Mouse (Mus musculus) MEL (cell line): ENCODE measurements at regions not wholly inside any gene's neighbourhood (a gene's known extent, or its start where the extent isn't known, plus 50 kb on each side); places are given as distances from the start of the nearest gene placed in this dataset.

Experiments
- DNase-seq: peaks from one replicate; pipeline ENCODE4 v3.0.0; 2011; ENCODE audit warnings: low read depth, low spot score
- H3K27ac ChIP-seq: 2 replicates; pipeline ENCODE4 v1.5.1; 2012; ENCODE audit warnings: low read depth, mild to moderate bottlenecking, control low read depth, low read length, moderate library complexity; ENCODE audit not compliant: control insufficient read depth
- H3K27me3 ChIP-seq, 2 experiments: fragments of 150-350 bp in 1 of 2; sonication (generic) in 1 of 2; 2 replicates each; pipeline ENCODE4 v1.6.1; 2012; ENCODE audit warnings: low read length in 2 of 2, mild to moderate bottlenecking in 2 of 2, improper control_type of control experiment in 1 of 2, moderate library complexity in 1 of 2; ENCODE audit not compliant: insufficient read depth in 2 of 2, control insufficient read depth in 1 of 2
- H3K36me3 ChIP-seq, 2 experiments: 2 replicates each; pipeline ENCODE4 v1.6.1; 2012 to 2014; ENCODE audit warnings: low read length in 2 of 2, improper control_type of control experiment in 1 of 2, inconsistent platforms in 1 of 2, mild to moderate bottlenecking in 1 of 2; ENCODE audit not compliant: insufficient read depth in 2 of 2, control insufficient read depth in 1 of 2
- H3K4me1 ChIP-seq, 2 experiments: fragments of 150-350 bp in 1 of 2; sonication (generic) in 1 of 2; 2 replicates each; pipeline ENCODE4 v1.6.1; 2012; ENCODE audit warnings: low read length in 2 of 2, improper control_type of control experiment in 1 of 2, mild to moderate bottlenecking in 1 of 2; ENCODE audit not compliant: insufficient read depth in 2 of 2, control insufficient read depth in 1 of 2
- H3K4me3 ChIP-seq, 2 experiments: fragments of 150-350 bp in 1 of 2; sonication (generic) in 1 of 2; 2 replicates each; pipeline ENCODE4 v1.5.1; 2012; ENCODE audit warnings: low read depth in 2 of 2, low read length in 2 of 2, mild to moderate bottlenecking in 2 of 2, moderate library complexity in 2 of 2, control low read depth in 1 of 2, improper control_type of control experiment in 1 of 2; ENCODE audit not compliant: control insufficient read depth in 1 of 2, insufficient read depth in 1 of 2
- H3K79me2 ChIP-seq: 2 replicates; pipeline ENCODE4 v1.6.1; 2012; ENCODE audit warnings: mild to moderate bottlenecking, low read length, moderate library complexity; ENCODE audit not compliant: control insufficient read depth, poor library complexity, insufficient read depth
- H3K9ac ChIP-seq: 2 replicates; pipeline ENCODE4 v1.6.1; 2012; ENCODE audit warnings: low read depth, mild to moderate bottlenecking, control low read depth, low read length, moderate library complexity; ENCODE audit not compliant: control insufficient read depth, poor library complexity, severe bottlenecking
- H3K9me3 ChIP-seq: fragments of 150-350 bp; sonication (generic); replicated peaks from 2 replicates; pipeline ENCODE4 v1.6.1; 2012; ENCODE audit warnings: mild to moderate bottlenecking, low read length, improper control_type of control experiment, moderate library complexity; ENCODE audit not compliant: insufficient read depth
- BHLHE40 ChIP-seq: IDR thresholded peaks from 2 replicates; pipeline ENCODE4 v1.6.1; 2012; ENCODE audit warnings: low read depth, mild to moderate bottlenecking, inconsistent platforms, low read length, improper control_type of control experiment, borderline replicate concordance
- CHD1 ChIP-seq: IDR thresholded peaks from 2 replicates; pipeline ENCODE4 v1.6.1; 2012; ENCODE audit warnings: low read depth, mild to moderate bottlenecking, inconsistent platforms, low read length, improper control_type of control experiment
- CTCF ChIP-seq, 3 experiments: IDR thresholded peaks in 2 of 3; conservative IDR thresholded peaks in 1 of 3; 2 replicates each; pipeline ENCODE4 v1.5.1; 2011 to 2012; ENCODE audit warnings: low read length in 3 of 3, low read depth in 2 of 3, mild to moderate bottlenecking in 2 of 3, improper control_type of control experiment in 1 of 3, inconsistent platforms in 1 of 3, mixed read lengths in 1 of 3, moderate library complexity in 1 of 3; ENCODE audit not compliant: control insufficient read depth in 1 of 3, insufficient read depth in 1 of 3, poor library complexity in 1 of 3, severe bottlenecking in 1 of 3
- GABPA ChIP-seq: IDR thresholded peaks from 2 replicates; pipeline ENCODE4 v1.6.1; 2012; ENCODE audit warnings: low read depth, mild to moderate bottlenecking, inconsistent platforms, low read length, improper control_type of control experiment, moderate library complexity
- GATA1 ChIP-seq: IDR thresholded peaks from 2 replicates; pipeline ENCODE4 v1.6.1; 2011; ENCODE audit warnings: low read depth, low read length, improper control_type of control experiment
- HCFC1 ChIP-seq: IDR thresholded peaks from 2 replicates; pipeline ENCODE4 v1.6.1; 2012; ENCODE audit warnings: low read depth, mild to moderate bottlenecking, inconsistent platforms, low read length, improper control_type of control experiment, moderate library complexity
- JUND ChIP-seq: IDR thresholded peaks from 2 replicates; pipeline ENCODE4 v1.6.1; 2011; ENCODE audit warnings: low read depth, mild to moderate bottlenecking, improper control_type of control experiment, low read length
- KAT2A ChIP-seq: conservative IDR thresholded peaks from 2 replicates; pipeline ENCODE4 v1.6.1; 2012; ENCODE audit warnings: low read depth, low read length, improper control_type of control experiment, inconsistent platforms
- MAFK ChIP-seq: IDR thresholded peaks from 2 replicates; pipeline ENCODE4 v1.6.1; 2011; ENCODE audit warnings: low read depth, mild to moderate bottlenecking, low read length, improper control_type of control experiment, borderline replicate concordance
- MAX ChIP-seq: IDR thresholded peaks from 2 replicates; pipeline ENCODE4 v1.6.1; 2011; ENCODE audit warnings: low read length, improper control_type of control experiment
- MAZ ChIP-seq: IDR thresholded peaks from 2 replicates; pipeline ENCODE4 v1.6.1; 2012; ENCODE audit warnings: low read depth, mild to moderate bottlenecking, inconsistent platforms, low read length, improper control_type of control experiment
- MEF2A ChIP-seq: IDR thresholded peaks from 2 replicates; pipeline ENCODE4 v1.6.1; 2014; ENCODE audit warnings: low read depth, mild to moderate bottlenecking, inconsistent platforms, low read length, improper control_type of control experiment; ENCODE audit not compliant: poor library complexity, insufficient replicate concordance, severe bottlenecking; ENCODE audit errors: extremely low read depth
- NELFE ChIP-seq: IDR thresholded peaks from 2 replicates; pipeline ENCODE4 v1.6.1; 2011; ENCODE audit warnings: low read depth, low read length, improper control_type of control experiment
- POLR2A ChIP-seq, 2 experiments: IDR thresholded peaks; 2 replicates each; pipeline ENCODE4 v1.6.1; 2011 to 2012; ENCODE audit warnings: low read length in 2 of 2, mild to moderate bottlenecking in 2 of 2, control low read depth in 1 of 2, improper control_type of control experiment in 1 of 2, low read depth in 1 of 2, moderate library complexity in 1 of 2; ENCODE audit not compliant: control insufficient read depth in 1 of 2, insufficient read depth in 1 of 2, poor library complexity in 1 of 2
- POLR2AphosphoS5 ChIP-seq: IDR thresholded peaks from 2 replicates; pipeline ENCODE4 v1.6.1; 2012; ENCODE audit warnings: low read depth, borderline replicate concordance, mild to moderate bottlenecking, inconsistent platforms, low read length, moderate library complexity, mixed read lengths
- RAD21 ChIP-seq: IDR thresholded peaks from 2 replicates; pipeline ENCODE4 v1.6.1; 2011; ENCODE audit warnings: mild to moderate bottlenecking, low read depth, low read length, improper control_type of control experiment
- RCOR1 ChIP-seq: IDR thresholded peaks from 2 replicates; pipeline ENCODE4 v1.6.1; 2012; ENCODE audit warnings: low read depth, mild to moderate bottlenecking, inconsistent platforms, low read length, improper control_type of control experiment
- UBTF ChIP-seq: IDR thresholded peaks from 2 replicates; pipeline ENCODE4 v1.6.1; 2012; ENCODE audit warnings: low read depth, mild to moderate bottlenecking, inconsistent platforms, low read length, improper control_type of control experiment, moderate library complexity, borderline replicate concordance; ENCODE audit not compliant: insufficient read depth
- USF2 ChIP-seq, 2 experiments: IDR thresholded peaks; 2 replicates each; pipeline ENCODE4 v1.6.1; 2011 to 2012; ENCODE audit warnings: improper control_type of control experiment in 2 of 2, low read length in 2 of 2, borderline replicate concordance in 1 of 2, inconsistent platforms in 1 of 2, low read depth in 1 of 2, mild to moderate bottlenecking in 1 of 2; ENCODE audit not compliant: insufficient read depth in 1 of 2
- ZC3H11A ChIP-seq: IDR thresholded peaks from 2 replicates; pipeline ENCODE4 v1.6.1; 2012; ENCODE audit warnings: low read depth, mild to moderate bottlenecking, inconsistent platforms, low read length, improper control_type of control experiment
- ZKSCAN1 ChIP-seq: IDR thresholded peaks from 2 replicates; pipeline ENCODE4 v1.6.1; 2012; ENCODE audit warnings: low read depth, mild to moderate bottlenecking, inconsistent platforms, low read length, improper control_type of control experiment, moderate library complexity

DNA sequence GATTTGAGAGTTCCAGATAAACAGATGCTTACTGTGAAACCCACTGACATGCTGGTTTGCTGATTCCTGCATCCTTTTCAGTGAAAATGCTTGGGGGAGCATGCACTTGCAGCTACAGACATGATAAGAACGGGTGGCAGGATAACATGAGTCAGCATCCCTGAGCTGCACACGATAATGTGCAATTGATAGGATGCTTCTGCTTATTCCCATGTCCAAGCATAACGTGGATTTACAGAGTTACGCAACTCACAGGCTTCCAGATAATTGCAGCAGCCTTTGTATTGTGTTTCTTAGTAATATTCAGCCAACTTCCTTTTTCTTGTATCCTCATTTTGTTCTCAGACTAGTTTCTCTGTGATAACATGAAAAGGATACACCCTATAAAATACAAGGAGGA lies 245.7 kb downstream of the Flrt2 start:
- Histone ChIP-seq H3K9me3 (no peaks in the 10 kb centered on the region), H3K27ac (no peak overlapping the region), H3K79me2 (no peaks in the 10 kb centered on the region), H3K4me3 (no peak overlapping the region), H3K9ac (no peak overlapping the region), H3K4me1 (no peaks in the 10 kb centered on the region), H3K36me3 (no peaks in the 10 kb centered on the region), H3K27me3 (no peaks in the 10 kb centered on the region)
- DNase-seq = no peak
- no peak for TF ChIP-seq CHD1
- no peak for TF ChIP-seq ZKSCAN1
- no peak for TF ChIP-seq RAD21
- no peak for TF ChIP-seq MAFK
- TF ChIP-seq KAT2A = no peak
- TF ChIP-seq USF2 (IDR thresholded peaks at IDR 0.05; ENCODE audit: borderline replicate concordance in 1 of 2, insufficient read depth in 1 of 2, low read depth in 1 of 2, low read length in 2 of 2) = no peak

DNA sequence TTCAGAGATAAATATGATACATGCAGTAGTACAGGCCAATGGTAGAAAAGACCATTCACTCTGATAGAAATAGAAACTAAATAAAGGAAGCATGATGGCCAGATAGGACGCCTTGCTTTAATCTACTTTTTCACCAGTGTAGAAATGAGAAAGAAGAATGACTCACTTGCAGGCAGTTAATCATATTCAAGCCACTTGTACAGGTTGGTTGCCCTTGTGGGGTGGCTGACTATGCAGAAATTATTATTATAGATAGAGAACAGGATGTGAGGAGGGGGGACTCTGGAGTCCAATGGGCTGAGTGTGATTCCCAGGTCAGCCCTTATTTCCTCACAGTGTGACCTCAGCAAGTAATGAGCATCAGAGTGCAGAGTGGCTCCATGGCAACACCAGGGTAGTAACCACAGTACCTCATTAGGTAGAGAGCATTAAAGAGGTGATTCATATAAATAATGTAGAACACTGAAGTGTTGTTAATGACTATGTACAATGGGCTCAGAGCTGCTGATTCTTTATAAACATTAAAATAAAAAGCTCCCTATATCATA lies 248.5 kb downstream of the Flrt2 start:
- Histone ChIP-seq H3K9me3 (no peaks in the 10 kb centered on the region), H3K9ac (no peak overlapping the region), H3K4me1 (no peaks in the 10 kb centered on the region), H3K4me3 (no peak overlapping the region), H3K27me3 (no peaks in the 10 kb centered on the region), H3K79me2 (no peaks in the 10 kb centered on the region), H3K36me3 (no peaks in the 10 kb centered on the region), H3K27ac (no peak overlapping the region)
- TF ChIP-seq UBTF (no peak), MAZ (no peak), JUND (no peak), MEF2A (no peak), BHLHE40 (no peak), ZKSCAN1 (no peak), POLR2A (IDR thresholded peaks at IDR 0.05; ENCODE audit: control insufficient read depth in 1 of 2, insufficient read depth in 1 of 2, low read depth in 1 of 2, low read length in 2 of 2, poor library complexity in 1 of 2) (no peak), HCFC1 (no peak), GABPA (no peak), MAFK (no peak), NELFE (no peak), RCOR1 (no peak), CTCF (IDR thresholded peaks at IDR 0.05 in 2 of 3, conservative IDR thresholded peaks at IDR 0.05 in 1 of 3; ENCODE audit: control insufficient read depth in 1 of 3, insufficient read depth in 1 of 3, low read depth in 2 of 3, low read length in 3 of 3, poor library complexity in 1 of 3, severe bottlenecking in 1 of 3) (no peak), POLR2AphosphoS5 (no peak), MAX (no peak), ZC3H11A (no peak), GATA1 (no peak)
- DNase-seq = no peak
